ENCODE assay signal across 20 mouse cellular contexts in genomic region chr3:115622300-115622699, GRCm38 (mm10).
DNase-seq lines count a peak whose midpoint lies in the region; ATAC-seq lines count a peak whose summit lies in the region.
"Had no signal": no experiment of that assay in that cellular context is flagged by ENCODE, and none has a peak within 500 bp of the region (broad histone marks: within the 10 kb centered on the region; RNA-seq: fewer than 3 reads in every experiment).

No protein-coding gene starts in this region.

- no peak overlapping the region for H3K4me3 ChIP-seq in midbrain, embryonic 15.5 days
- H3K4me3 ChIP-seq: embryonic facial prominence, embryonic 15.5 days; forebrain, embryonic 12.5 days; hindbrain, embryonic 10.5 days; midbrain, embryonic 13.5 days; stomach, embryonic 15.5 days had no signal

- no peaks in the 10 kb centered on the region for H3K36me3 ChIP-seq in midbrain, embryonic 15.5 days (replicated peaks)
- H3K36me3 ChIP-seq: embryonic facial prominence, embryonic 15.5 days; forebrain, embryonic 12.5 days; hindbrain, embryonic 10.5 days; midbrain, embryonic 13.5 days; stomach, embryonic 15.5 days had no signal

- H3K27me3 ChIP-seq in midbrain, embryonic 15.5 days (replicated peaks) = no peaks in the 10 kb centered on the region
- H3K27me3 ChIP-seq: embryonic facial prominence, embryonic 15.5 days; midbrain, embryonic 13.5 days; stomach, embryonic 15.5 days had no signal

- WGBS in midbrain, embryonic 15.5 days = 81% methylated on average over 2 of the region's 2 CpGs

- no peak for DNase-seq in frontal cortex, postnatal 14 days (ENCODE audit: low spot score in 2 of 2)
- DNase-seq in left cerebral cortex, adult 11 months (ENCODE audit: low spot score) = peak; percentile 59
- DNase-seq in left cerebral cortex, postnatal 10 days (ENCODE audit: extremely low spot score in 1 of 2, low spot score in 2 of 2) = no peak
- peak; percentile 16 for DNase-seq in heart, postnatal 4 days
- DNase-seq in right cerebral cortex, postnatal 25 days = peak; percentile 27
- no peak for DNase-seq in urinary bladder, postnatal 25 days (ENCODE audit: low spot score)
- DNase-seq: adrenal gland, postnatal 36 days; cerebellum, adult 9-11 months; gastrocnemius, postnatal 10 days; lung, adult 2 months; spleen, adult 18-20 months; thymus, postnatal 14 days had no signal

- no peak overlapping the region for H3K27ac ChIP-seq in midbrain, embryonic 15.5 days
- H3K27ac ChIP-seq: embryonic facial prominence, embryonic 15.5 days; forebrain, embryonic 12.5 days; hindbrain, embryonic 10.5 days; macrophage; midbrain, embryonic 13.5 days; stomach, embryonic 15.5 days had no signal

- H3K9ac ChIP-seq in midbrain, embryonic 15.5 days = no peak overlapping the region
- H3K9ac ChIP-seq: embryonic facial prominence, embryonic 15.5 days; forebrain, embryonic 12.5 days; midbrain, embryonic 13.5 days; stomach, embryonic 15.5 days had no signal

- intact Hi-C loops in left cerebral cortex, postnatal 10 days (cut with DNase I) = no loop called here

- no peaks in the 10 kb centered on the region for H3K4me1 ChIP-seq in midbrain, embryonic 15.5 days
- H3K4me1 ChIP-seq: embryonic facial prominence, embryonic 15.5 days; hindbrain, embryonic 10.5 days; stomach, embryonic 15.5 days had no signal

- no peaks in the 10 kb centered on the region for H3K9me3 ChIP-seq in midbrain, embryonic 15.5 days
- H3K9me3 ChIP-seq: embryonic facial prominence, embryonic 15.5 days; forebrain, embryonic 12.5 days; hindbrain, embryonic 10.5 days; midbrain, embryonic 13.5 days; stomach, embryonic 15.5 days had no signal

- ATAC-seq in frontal cortex, adult (ENCODE audit: low TSS enrichment) = peak; percentile 99
- no peak for ATAC-seq in midbrain, embryonic 15.5 days (replicated peaks)
- ATAC-seq: midbrain, embryonic 13.5 days had no signal

- H3K4me2 ChIP-seq in midbrain, embryonic 15.5 days = no peak overlapping the region
- H3K4me2 ChIP-seq: embryonic facial prominence, embryonic 15.5 days; forebrain, embryonic 12.5 days; midbrain, embryonic 13.5 days; stomach, embryonic 15.5 days had no signal

Comparison
In these comparisons a context has a peak if more than half of its experiments do, and no peak if none do; other contexts are left out.
1. DNase-seq: peak in left cerebral cortex, adult 11 months (single experiment), heart, postnatal 4 days (single experiment) and right cerebral cortex, postnatal 25 days (single experiment); none in frontal cortex, postnatal 14 days (0 of 2), left cerebral cortex, postnatal 10 days (0 of 2) and urinary bladder, postnatal 25 days (single experiment).